Mouse (Mus musculus) liver, embryonic 12.5 days (tissue): ENCODE measurements at regions not wholly inside any gene's neighbourhood (a gene's known extent, or its start where the extent isn't known, plus 50 kb on each side); places are given as distances from the start of the nearest gene placed in this dataset.

Experiments
- ATAC-seq: fragments of 200-750 bp; cut with Nextera tagmentation; 2 replicates; pipeline ENCODE4 v1.8.0; 2017; ENCODE audit warnings: moderate number of reproducible peaks, mild to moderate bottlenecking, moderate library complexity
- H3K27ac ChIP-seq: fragments of 300-500 bp; sonication (generic); 2 replicates; pipeline ENCODE4 v1.5.1; 2016; ENCODE audit warnings: mild to moderate bottlenecking
- H3K27me3 ChIP-seq: fragments of 300-500 bp; sonication (generic); replicated peaks from 2 replicates; pipeline ENCODE4 v1.6.1; 2016; ENCODE audit warnings: mild to moderate bottlenecking, moderate library complexity
- H3K36me3 ChIP-seq: fragments of 300-500 bp; sonication (generic); 2 replicates; pipeline ENCODE4 v1.6.1; 2016; ENCODE audit warnings: mild to moderate bottlenecking, moderate library complexity
- H3K4me1 ChIP-seq: fragments of 300-500 bp; sonication (generic); 2 replicates; pipeline ENCODE4 v1.6.1; 2016
- H3K4me2 ChIP-seq: fragments of 300-500 bp; sonication (generic); 2 replicates; pipeline ENCODE4 v1.6.1; 2016; ENCODE audit warnings: mild to moderate bottlenecking, moderate library complexity
- H3K4me3 ChIP-seq: fragments of 300-500 bp; sonication (generic); 2 replicates; pipeline ENCODE4 v1.5.1; 2016; ENCODE audit warnings: mild to moderate bottlenecking, moderate library complexity
- H3K9ac ChIP-seq: fragments of 300-500 bp; sonication (generic); 2 replicates; pipeline ENCODE4 v1.6.1; 2016; ENCODE audit warnings: mild to moderate bottlenecking, moderate library complexity
- H3K9me3 ChIP-seq: fragments of 300-500 bp; sonication (generic); replicated peaks from 2 replicates; pipeline ENCODE4 v1.6.1; 2016; ENCODE audit warnings: mild to moderate bottlenecking, moderate library complexity
- WGBS: fragments of 180-500 bp; shearing (Covaris S2); methylation state at CpG from one replicate; pipeline ENCODE4 v1.1.7; 2016; ENCODE audit not compliant: insufficient replicate concordance; 5-methylcytosine and 5-hydroxymethylcytosine counted together

DNA sequence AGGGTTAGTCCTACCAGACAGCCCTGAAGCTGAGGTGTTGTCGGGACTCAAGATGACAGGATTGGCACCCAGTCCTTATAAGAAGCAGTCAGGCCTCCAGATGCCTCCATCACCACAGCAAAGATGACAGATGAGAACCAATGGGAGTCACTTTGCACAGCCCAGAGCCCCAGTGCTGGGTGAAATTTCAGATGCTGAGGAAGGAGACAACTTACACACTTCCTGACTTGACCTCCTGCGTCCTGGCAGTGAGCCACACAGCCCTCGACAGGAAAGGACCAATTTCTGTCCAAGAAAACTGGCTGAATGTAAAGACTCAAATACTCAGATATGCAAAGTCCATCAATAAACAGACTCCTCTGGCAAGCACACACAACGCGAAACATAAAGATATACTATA is 67.6 kb upstream of the Intu start:
- ATAC-seq, result no peak
- 51% methylated on average over 5 of the region's 5 CpGs for WGBS
- no peaks in the 10 kb centered on the region for H3K27me3 ChIP-seq
- H3K9ac ChIP-seq, result no peak overlapping the region
- H3K4me1 ChIP-seq, result no peaks in the 10 kb centered on the region
- H3K4me2 ChIP-seq, result no peak overlapping the region
- no peaks in the 10 kb centered on the region for H3K36me3 ChIP-seq
- H3K4me3 ChIP-seq, result no peak overlapping the region
- no peaks in the 10 kb centered on the region for H3K9me3 ChIP-seq
- no peak overlapping the region for H3K27ac ChIP-seq

GRCm38 (mm10) chr3:40470101-40470500 is 61.0 kb upstream of the Intu start:
- H3K27ac ChIP-seq, result no peak overlapping the region
- H3K4me2 ChIP-seq, result no peak overlapping the region
- H3K27me3 ChIP-seq, result no peaks in the 10 kb centered on the region
- H3K4me1 ChIP-seq, result no peaks in the 10 kb centered on the region
- H3K36me3 ChIP-seq, result no peaks in the 10 kb centered on the region
- no peak for ATAC-seq
- no peak overlapping the region for H3K9ac ChIP-seq
- 55% methylated on average over 6 of the region's 6 CpGs for WGBS
- no peaks in the 10 kb centered on the region for H3K9me3 ChIP-seq
- H3K4me3 ChIP-seq, result no peak overlapping the region

DNA sequence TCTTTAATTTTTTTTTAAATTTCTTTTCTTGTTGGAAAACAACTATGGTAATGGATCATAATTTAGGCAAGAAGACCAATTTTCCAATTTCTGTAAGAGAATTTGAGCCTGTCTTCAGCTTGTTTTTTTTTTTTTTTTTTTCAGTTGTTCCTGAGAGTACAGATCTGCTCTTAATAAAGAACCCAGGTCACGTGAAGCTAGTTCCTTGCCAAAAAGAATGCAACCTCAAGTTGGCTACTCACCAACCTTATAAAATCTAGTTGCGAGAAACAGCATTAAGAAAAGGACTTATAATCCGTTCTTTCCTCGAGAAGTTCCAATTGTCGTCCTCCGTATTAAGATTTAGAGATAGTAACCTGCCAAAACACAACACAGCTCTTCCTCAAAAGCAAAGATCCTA is 58.3 kb upstream of the Intu start:
- no peak overlapping the region for H3K27ac ChIP-seq
- no peak overlapping the region for H3K4me3 ChIP-seq
- no peak overlapping the region for H3K4me2 ChIP-seq
- H3K9ac ChIP-seq, result no peak overlapping the region
- WGBS, result 75% methylated on average over 6 of the region's 6 CpGs
- no peaks in the 10 kb centered on the region for H3K27me3 ChIP-seq
- no peaks in the 10 kb centered on the region for H3K36me3 ChIP-seq
- no peaks in the 10 kb centered on the region for H3K9me3 ChIP-seq
- ATAC-seq, result no peak
- no peaks in the 10 kb centered on the region for H3K4me1 ChIP-seq

DNA sequence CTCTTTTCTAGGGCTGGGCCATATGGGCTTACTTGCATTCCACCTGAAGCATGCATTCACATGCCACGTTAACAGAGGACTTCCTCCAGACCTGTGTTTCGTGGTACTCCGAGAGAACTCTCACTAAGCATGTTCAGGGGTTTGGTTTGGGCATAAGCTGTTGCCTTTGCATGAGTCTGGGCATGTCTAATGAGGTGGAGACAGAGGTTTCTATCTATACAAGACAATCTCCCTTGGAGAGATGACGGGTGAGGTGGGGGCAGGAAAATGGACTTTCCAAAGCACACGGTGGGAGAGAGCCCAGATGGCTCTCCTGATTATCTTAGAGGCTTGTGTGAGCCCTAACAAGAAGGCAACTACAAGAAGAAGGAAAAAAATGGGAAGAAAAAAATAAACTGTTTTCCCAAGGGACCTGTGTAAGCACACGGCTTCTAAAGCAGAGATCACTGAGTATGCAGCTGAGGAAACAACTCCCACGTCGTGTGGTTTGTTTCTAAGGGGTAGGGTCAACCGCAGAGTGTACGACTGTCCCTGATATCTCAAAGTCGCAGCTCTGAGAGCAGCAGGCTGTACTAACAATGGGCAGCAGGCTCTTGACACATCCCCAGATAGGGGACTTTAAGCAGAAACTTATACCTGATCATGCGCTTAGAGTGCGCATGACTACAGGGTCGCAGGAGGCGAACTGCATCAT is 50.7 kb upstream of the Intu start:
- peak; percentile 88 for ATAC-seq
- Histone ChIP-seq H3K27me3 (no peaks in the 10 kb centered on the region), H3K9me3 (no peaks in the 10 kb centered on the region), H3K36me3 (no peaks in the 10 kb centered on the region), H3K4me3 (no peak overlapping the region), H3K4me2 (peak overlapping the region; percentile 29), H3K9ac (no peak overlapping the region), H3K4me1 (peaks cover 7% of the 10 kb centered on the region; the same call in 1 of the 2 replicates), H3K27ac (0 out of 2 replicates have a peak overlapping the region, but pooled peaks have one; percentile 4)
- WGBS, result 40% methylated on average over 15 of the region's 15 CpGs
